ENCODE assay signal across 11 mouse cellular contexts in the genomic region with DNA sequence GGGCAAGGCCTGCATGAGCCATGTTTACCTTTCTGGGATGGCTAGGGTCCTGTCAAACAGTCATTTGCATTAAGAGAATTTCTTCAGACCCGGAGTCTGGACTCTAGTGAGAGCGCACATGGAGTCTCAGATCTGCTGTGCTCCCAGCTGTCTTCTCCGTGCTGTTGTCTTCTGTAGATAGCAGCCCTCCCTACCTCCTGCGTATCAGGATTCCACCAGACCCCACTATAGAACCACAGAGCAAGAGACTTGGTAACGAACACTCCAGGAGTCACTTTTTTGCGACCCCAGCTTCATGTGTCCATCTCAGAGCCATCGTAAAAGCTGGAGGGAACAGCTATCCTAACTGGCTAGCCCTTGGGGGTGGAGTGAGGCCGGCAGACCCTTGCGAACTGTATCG. TPM values are rescaled to one million over a fixed set of nuclear protein-coding genes. Genes with fewer than 3 reads are reported as not detected.
A peak's percentile ranks its signal among the peaks of the same experiment; 100 is the strongest.
DNase-seq lines count a peak whose midpoint lies in the region; ATAC-seq and TF ChIP-seq lines count a peak whose summit lies in the region.
"Had no signal": no experiment of that assay in that cellular context is flagged by ENCODE, and none has a peak within 500 bp of the region (broad histone marks: within the 10 kb centered on the region; RNA-seq: fewer than 3 reads in every experiment).

No protein-coding gene starts in this region.

- H3K4me1 ChIP-seq in forebrain, postnatal 0 days (ENCODE audit: insufficient read depth) = peaks cover 37% of the 10 kb centered on the region
- peaks cover 0 to 17% of the 10 kb centered on the region in 2 experiments; a peak in 2 of 4 replicates for H3K4me1 ChIP-seq in liver, embryonic 14.5 days (replicated peaks; ENCODE audit: control insufficient read depth in 2 of 2, insufficient read depth in 2 of 2, low read length in 1 of 2)
- H3K4me1 ChIP-seq in neural tube, embryonic 13.5 days (replicated peaks) = peaks cover 61% of the 10 kb centered on the region

- 31% methylated on average over 10 of the region's 10 CpGs for WGBS in forebrain, postnatal 0 days
- WGBS in liver, embryonic 14.5 days (ENCODE audit: insufficient replicate concordance) = 46% methylated on average over 10 of the region's 10 CpGs
- 25% methylated on average over 10 of the region's 10 CpGs for WGBS in neural tube, embryonic 13.5 days

- no peak overlapping the region for H3K4me2 ChIP-seq in forebrain, postnatal 0 days (ENCODE audit: low read depth)
- peak overlapping the region; percentile 22; the same call in 1 of the 2 replicates for H3K4me2 ChIP-seq in liver, embryonic 14.5 days (ENCODE audit: low read depth)
- H3K4me2 ChIP-seq in neural tube, embryonic 13.5 days = peak overlapping the region; percentile 30
- H3K4me2 ChIP-seq: heart, embryonic 12.5 days; intestine, embryonic 15.5 days had no signal

- TF ChIP-seq EP300 in liver, embryonic 14.5 days (IDR thresholded peaks at IDR 0.05; ENCODE audit: low read depth) = peak; percentile 42

- intact Hi-C loops in left cerebral cortex, postnatal 14 days (cut with DNase I) = no loop called here

- no peaks in the 10 kb centered on the region for H3K36me3 ChIP-seq in forebrain, postnatal 0 days (ENCODE audit: insufficient read depth)
- no peaks in the 10 kb centered on the region for H3K36me3 ChIP-seq in liver, embryonic 14.5 days (replicated peaks; ENCODE audit: control insufficient read depth, insufficient read depth, low read depth)
- no peaks in the 10 kb centered on the region for H3K36me3 ChIP-seq in neural tube, embryonic 13.5 days
- H3K36me3 ChIP-seq: heart, embryonic 12.5 days; intestine, embryonic 15.5 days had no signal

- no peak overlapping the region for H3K9ac ChIP-seq in forebrain, postnatal 0 days
- no peak overlapping the region for H3K9ac ChIP-seq in liver, embryonic 14.5 days (replicated peaks)
- 0 out of 2 replicates have a peak overlapping the region, but pooled peaks have one; percentile 22 for H3K9ac ChIP-seq in neural tube, embryonic 13.5 days
- H3K9ac ChIP-seq: heart, embryonic 12.5 days; intestine, embryonic 15.5 days had no signal

- no peaks in the 10 kb centered on the region for H3K27me3 ChIP-seq in forebrain, postnatal 0 days (ENCODE audit: insufficient read depth, low read length)
- H3K27me3 ChIP-seq in liver, embryonic 14.5 days (ENCODE audit: control insufficient read depth, insufficient read depth, low read length) = no peaks in the 10 kb centered on the region
- H3K27me3 ChIP-seq in neural tube, embryonic 13.5 days = no peaks in the 10 kb centered on the region
- H3K27me3 ChIP-seq: heart, embryonic 12.5 days; intestine, embryonic 15.5 days had no signal

- no peak for TF ChIP-seq CTCF in layer of hippocampus, adult 2 months (conservative IDR thresholded peaks at IDR 0.05)
- no peak for TF ChIP-seq CTCF in forebrain, postnatal 0 days (IDR thresholded peaks at IDR 0.05; ENCODE audit: low read depth)
- TF ChIP-seq CTCF in liver, embryonic 14.5 days (IDR thresholded peaks at IDR 0.05; ENCODE audit: low read depth) = no peak

- no peak overlapping the region for H3K4me3 ChIP-seq in layer of hippocampus, adult 2 months
- no peak overlapping the region for H3K4me3 ChIP-seq in forebrain, postnatal 0 days (ENCODE audit: low read depth, low read length)
- H3K4me3 ChIP-seq in liver, embryonic 14.5 days (ENCODE audit: insufficient read depth in 1 of 2, low read depth in 2 of 2, low read length in 2 of 2) = no peak overlapping the region
- no peak overlapping the region for H3K4me3 ChIP-seq in neural tube, embryonic 13.5 days
- H3K4me3 ChIP-seq: heart, embryonic 12.5 days; intestine, embryonic 15.5 days had no signal

- H3K9me3 ChIP-seq in forebrain, postnatal 0 days (ENCODE audit: low read length) = no peaks in the 10 kb centered on the region
- no peaks in the 10 kb centered on the region for H3K9me3 ChIP-seq in liver, embryonic 14.5 days (ENCODE audit: control insufficient read depth, low read length)
- no peaks in the 10 kb centered on the region for H3K9me3 ChIP-seq in neural tube, embryonic 13.5 days
- H3K9me3 ChIP-seq: heart, embryonic 12.5 days; intestine, embryonic 15.5 days had no signal

- peak overlapping the region; percentile 90 for H3K27ac ChIP-seq in layer of hippocampus, adult 2 months
- H3K27ac ChIP-seq in forebrain, postnatal 0 days (ENCODE audit: low read depth, low read length) = peak overlapping the region; percentile 82
- no peak overlapping the region for H3K27ac ChIP-seq in liver, embryonic 14.5 days
- H3K27ac ChIP-seq in neural tube, embryonic 13.5 days (replicated peaks) = peak overlapping the region; percentile 82

- no peak for DNase-seq in layer of hippocampus, adult 2 months (ENCODE audit: low spot score in 2 of 2)
- no peak for DNase-seq in layer of hippocampus, postnatal 25 days (ENCODE audit: extremely low spot score in 1 of 2, low spot score in 1 of 2)
- DNase-seq in forebrain, postnatal 0 days = no peak
- DNase-seq in liver, embryonic 14.5 days (ENCODE audit: low read depth in 3 of 3, low spot score in 3 of 3) = no peak
- DNase-seq in frontal cortex, postnatal 10 days (ENCODE audit: low spot score in 2 of 2) = no peak
- DNase-seq in spleen, adult 12 weeks (ENCODE audit: low spot score) = no peak
- no peak for DNase-seq in left cerebral cortex, postnatal 14 days (ENCODE audit: low spot score in 2 of 2)
- DNase-seq: cerebellum, adult 9-11 months had no signal

- no peak for ATAC-seq in forebrain, postnatal 0 days
- ATAC-seq in liver, embryonic 14.5 days (ENCODE audit: insufficient read depth) = peak; percentile 66; the same call in 1 of the 2 replicates
- ATAC-seq in neural tube, embryonic 13.5 days (ENCODE audit: low read depth) = no peak

RNA-seq across cellular contexts. Expression of a gene that starts 25.1 kb away (rescaled TPM):
- total RNA-seq in layer of hippocampus, adult 2 months (2021) = 100 to 1,000 TPM; 288 to 291 TPM
- 100 to 1,000 TPM; 241 to 270 TPM for total RNA-seq in layer of hippocampus, postnatal 25 days (2021)
- 39.4 and 56.7 TPM in 2 replicates for total RNA-seq in forebrain, postnatal 0 days (2014; rRNA removed)
- polyA plus RNA-seq in forebrain, postnatal 0 days (2015; fragmentation: Nextera tagmentation; extraction: Ambion mirVana) = 13.2 and 21.2 TPM in 2 replicates
- polyA plus RNA-seq in liver, embryonic 14.5 days (2012; rRNA removed) = 0.26 and 0.27 TPM in 2 replicates
- 0.20 and 0.35 TPM in 2 replicates for polyA plus RNA-seq in liver, embryonic 14.5 days (2014; fragmentation: Nextera tagmentation; extraction: Ambion mirVana)
- 29.2 and 30.8 TPM in 2 replicates for polyA plus RNA-seq in neural tube, embryonic 13.5 days (2015; fragmentation: Nextera tagmentation; extraction: Ambion mirVana)
- total RNA-seq in left cerebral cortex, postnatal 14 days (2021) = 100 to 1,000 TPM; 212 to 222 TPM
